7 mouse cellular contexts compared by ENCODE assay signal in the genomic region with DNA sequence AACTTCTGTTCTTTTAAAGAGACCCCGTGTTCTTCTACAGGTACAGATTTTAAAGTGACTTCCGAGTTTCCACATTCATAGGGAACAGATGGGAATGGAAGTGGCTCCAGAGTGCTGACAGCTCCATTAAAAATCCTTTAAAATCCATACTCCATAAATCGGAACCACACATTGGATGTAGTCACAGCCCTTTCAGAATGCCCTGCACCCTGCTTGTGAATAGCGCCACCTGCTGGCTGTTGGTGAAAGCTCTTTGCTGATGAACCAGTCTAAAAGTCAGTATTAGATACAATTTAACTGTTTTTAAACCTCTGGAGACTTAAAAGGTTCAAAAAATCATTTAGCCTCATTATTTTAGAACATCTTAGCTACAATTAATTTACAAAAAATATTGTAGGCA.
DNase-seq lines count a peak whose midpoint lies in the region; ATAC-seq and TF ChIP-seq lines count a peak whose summit lies in the region.

No protein-coding gene starts in this region.

- TF ChIP-seq EP300 in MEL (IDR thresholded peaks at IDR 0.05; ENCODE audit: low read depth in 1 of 2, low read length in 2 of 2): no peak

- ATAC-seq in embryonic facial prominence, embryonic 11.5 days (replicated peaks; ENCODE audit: insufficient number of reproducible peaks, low FRiP score, low TSS enrichment, low read depth): no peak
- ATAC-seq in hindbrain, embryonic 16.5 days: no peak
- no peak for ATAC-seq in neural tube, embryonic 11.5 days (ENCODE audit: insufficient read depth, low FRiP score, low TSS enrichment)

- no peak overlapping the region for H3K4me2 ChIP-seq in embryonic facial prominence, embryonic 11.5 days (ENCODE audit: low read depth, low read length)
- peak overlapping the region; percentile 34 for H3K4me2 ChIP-seq in hindbrain, embryonic 16.5 days (ENCODE audit: low read length)
- H3K4me2 ChIP-seq in neural tube, embryonic 11.5 days (ENCODE audit: low read depth): peak overlapping the region; percentile 38

- H3K4me1 ChIP-seq in MEL (ENCODE audit: control insufficient read depth in 1 of 2, insufficient read depth in 2 of 2, low read length in 2 of 2): no peaks in the 10 kb centered on the region
- no peaks in the 10 kb centered on the region for H3K4me1 ChIP-seq in embryonic facial prominence, embryonic 11.5 days (ENCODE audit: control insufficient read depth, insufficient read depth, low read length)
- H3K4me1 ChIP-seq in hindbrain, embryonic 16.5 days (ENCODE audit: control insufficient read depth, insufficient read depth, low read depth, low read length): peaks cover 6% of the 10 kb centered on the region
- H3K4me1 ChIP-seq in neural tube, embryonic 11.5 days (ENCODE audit: control insufficient read depth, insufficient read depth, low read length): peaks cover 34% of the 10 kb centered on the region

- H3K79me2 ChIP-seq in MEL (ENCODE audit: control insufficient read depth, insufficient read depth, low read length, poor library complexity): no peaks in the 10 kb centered on the region

- peak; percentile 78 for DNase-seq in MEL (ENCODE audit: low read depth, low spot score)
- DNase-seq in adrenal gland, postnatal 25 days: peak; percentile 90
- DNase-seq in embryonic facial prominence, embryonic 11.5 days (ENCODE audit: low spot score): peak; percentile 89
- DNase-seq in left cerebral cortex, postnatal 10 days (ENCODE audit: extremely low spot score in 1 of 2, low spot score in 2 of 2): peak; percentile 32 to 78
- DNase-seq in neural tube, embryonic 11.5 days (ENCODE audit: low spot score): peak; percentile 84
- DNase-seq in telencephalon, adult 2 months (ENCODE audit: low read depth, low spot score): peak; percentile 58

- H3K9ac ChIP-seq in MEL (ENCODE audit: control insufficient read depth, low read depth, low read length, poor library complexity, severe bottlenecking): no peak overlapping the region
- no peak overlapping the region for H3K9ac ChIP-seq in embryonic facial prominence, embryonic 11.5 days (replicated peaks; ENCODE audit: low read length)
- no peak overlapping the region for H3K9ac ChIP-seq in hindbrain, embryonic 16.5 days (ENCODE audit: low read depth, low read length)
- peak overlapping the region; percentile 47 for H3K9ac ChIP-seq in neural tube, embryonic 11.5 days (ENCODE audit: low read length)

- TF ChIP-seq POLR2A in MEL (IDR thresholded peaks at IDR 0.05; ENCODE audit: control insufficient read depth in 1 of 2, insufficient read depth in 1 of 2, low read depth in 1 of 2, low read length in 2 of 2, poor library complexity in 1 of 2): no peak

- intact Hi-C loops in left cerebral cortex, postnatal 10 days (cut with DNase I): loop anchor here (5.0 kb wide), 1 partner anchor 344 kb away; no protein-coding TSS in a partner anchor

- H3K9me3 ChIP-seq in MEL (replicated peaks; ENCODE audit: insufficient read depth, low read length): no peaks in the 10 kb centered on the region
- no peaks in the 10 kb centered on the region for H3K9me3 ChIP-seq in embryonic facial prominence, embryonic 11.5 days (replicated peaks; ENCODE audit: control insufficient read depth, low read length)
- no peaks in the 10 kb centered on the region for H3K9me3 ChIP-seq in hindbrain, embryonic 16.5 days (ENCODE audit: control insufficient read depth, low read length)
- no peaks in the 10 kb centered on the region for H3K9me3 ChIP-seq in neural tube, embryonic 11.5 days (ENCODE audit: control insufficient read depth, low read length)

- no peaks in the 10 kb centered on the region for H3K36me3 ChIP-seq in MEL (ENCODE audit: control insufficient read depth in 1 of 2, insufficient read depth in 2 of 2, low read length in 2 of 2)
- no peaks in the 10 kb centered on the region for H3K36me3 ChIP-seq in embryonic facial prominence, embryonic 11.5 days (replicated peaks; ENCODE audit: control insufficient read depth, insufficient read depth, low read depth, low read length)
- H3K36me3 ChIP-seq in hindbrain, embryonic 16.5 days (ENCODE audit: control insufficient read depth, insufficient read depth, low read length): no peaks in the 10 kb centered on the region
- H3K36me3 ChIP-seq in neural tube, embryonic 11.5 days (ENCODE audit: control insufficient read depth, insufficient read depth, low read length): no peaks in the 10 kb centered on the region

- TF ChIP-seq CTCF in MEL (IDR thresholded peaks at IDR 0.05 in 2 of 3, conservative IDR thresholded peaks at IDR 0.05 in 1 of 3; ENCODE audit: control insufficient read depth in 1 of 3, insufficient read depth in 1 of 3, low read depth in 2 of 3, low read length in 3 of 3, poor library complexity in 1 of 3, severe bottlenecking in 1 of 3): peak; percentile 84 to 92 (median 90)

- WGBS in embryonic facial prominence, embryonic 11.5 days: 32% methylated on average over 4 of the region's 4 CpGs
- 18% methylated on average over 4 of the region's 4 CpGs for WGBS in hindbrain, embryonic 16.5 days
- 16% methylated on average over 4 of the region's 4 CpGs for WGBS in neural tube, embryonic 11.5 days

- H3K4me3 ChIP-seq in MEL (ENCODE audit: control insufficient read depth in 1 of 2, insufficient read depth in 1 of 2, low read depth in 2 of 2, low read length in 2 of 2): no peak overlapping the region
- H3K4me3 ChIP-seq in embryonic facial prominence, embryonic 11.5 days (ENCODE audit: low read depth, low read length): no peak overlapping the region
- no peak overlapping the region for H3K4me3 ChIP-seq in hindbrain, embryonic 16.5 days (ENCODE audit: low read length)
- peak overlapping the region; percentile 5; the same call in 1 of the 2 replicates for H3K4me3 ChIP-seq in neural tube, embryonic 11.5 days (ENCODE audit: low read depth, low read length)

- peak; percentile 51 for TF ChIP-seq RAD21 in MEL (IDR thresholded peaks at IDR 0.05; ENCODE audit: low read depth, low read length)

- H3K27ac ChIP-seq in MEL (ENCODE audit: control insufficient read depth, low read depth, low read length): no peak overlapping the region
- H3K27ac ChIP-seq in embryonic facial prominence, embryonic 11.5 days (replicated peaks; ENCODE audit: low read depth, low read length): no peak overlapping the region
- H3K27ac ChIP-seq in hindbrain, embryonic 16.5 days (ENCODE audit: low read depth, low read length): no peak overlapping the region; the same call in 1 of the 2 replicates
- H3K27ac ChIP-seq in neural tube, embryonic 11.5 days (ENCODE audit: low read depth, low read length): peak overlapping the region; percentile 79

- H3K27me3 ChIP-seq in MEL (ENCODE audit: control insufficient read depth in 1 of 2, insufficient read depth in 2 of 2, low read length in 2 of 2): peaks cover 11 to 41% of the 10 kb centered on the region in 2 experiments
- no peaks in the 10 kb centered on the region for H3K27me3 ChIP-seq in embryonic facial prominence, embryonic 11.5 days (ENCODE audit: control insufficient read depth, insufficient read depth, low read length)
- H3K27me3 ChIP-seq in hindbrain, embryonic 16.5 days (replicated peaks; ENCODE audit: control insufficient read depth, insufficient read depth, low read length): no peaks in the 10 kb centered on the region
- H3K27me3 ChIP-seq in neural tube, embryonic 11.5 days (ENCODE audit: control insufficient read depth, insufficient read depth, low read length): no peaks in the 10 kb centered on the region

TF ChIP-seq in MEL, 35 proteins besides CTCF, POLR2A, EP300 and RAD21:
- TF ChIP-seq ZKSCAN1 (IDR thresholded peaks at IDR 0.05; ENCODE audit: low read depth, low read length) (no peak), MAZ (IDR thresholded peaks at IDR 0.05; ENCODE audit: low read depth, low read length) (0 out of 2 replicates have a peak, but pooled peaks have one; percentile 27), RCOR1 (IDR thresholded peaks at IDR 0.05; ENCODE audit: low read depth, low read length) (no peak), CHD2 (IDR thresholded peaks at IDR 0.05; ENCODE audit: low read length) (no peak), JUND (IDR thresholded peaks at IDR 0.05; ENCODE audit: low read depth, low read length) (peak; percentile 15; the same call in 1 of the 2 replicates), ZC3H11A (IDR thresholded peaks at IDR 0.05; ENCODE audit: low read depth, low read length) (peak; percentile 43; the same call in 1 of the 2 replicates), TAL1 (IDR thresholded peaks at IDR 0.05; ENCODE audit: low read length) (no peak), SMC3 (IDR thresholded peaks at IDR 0.05; ENCODE audit: low read depth, low read length) (peak; percentile 73), GATA1 (IDR thresholded peaks at IDR 0.05; ENCODE audit: low read depth, low read length) (no peak)
